Mouse (Mus musculus) layer of hippocampus, adult 8-10 months (tissue): ENCODE measurements around the gene Hjurp. TPM values are rescaled to one million over a fixed set of nuclear protein-coding genes. Genes with fewer than 3 reads are reported as not detected.

Experiments
- DNase-seq, 2 experiments: peaks; one replicate each; pipeline ENCODE4 v3.0.0; 2022; ENCODE audit warnings: low spot score in 2 of 2
- total RNA-seq, 4 experiments: library from RNA; stranded (reverse); gene quantifications; 2 replicates each; pipeline ENCODE4 v1.2.4; 2022

Hjurp gene
- total RNA-seq, 4 experiments from 2014 or later, result 34.5 to 51.6 (median 42.5) TPM

- DNase-seq, result peak; percentile 29 to 63
These were observed 15.2 kb downstream of the Hjurp start for GRCm38 (mm10) chr1:88262255-88262654.

- no peak for DNase-seq
These were observed 15.7 kb downstream of the Hjurp start for GRCm38 (mm10) chr1:88261706-88262105.

- no peak for DNase-seq
These were observed 16.6 kb downstream of the Hjurp start for GRCm38 (mm10) chr1:88260604-88261377.

- peak in 1 of 2 experiments; percentile 48 for DNase-seq
These were observed 17.3 kb downstream of the Hjurp start for GRCm38 (mm10) chr1:88260114-88260513.

- no peak for DNase-seq
These were observed 17.8 kb downstream of the Hjurp start for GRCm38 (mm10) chr1:88259643-88260024.

- peak in 1 of 2 experiments; percentile 19 for DNase-seq
These were observed 18.4 kb downstream of the Hjurp start for GRCm38 (mm10) chr1:88258881-88259642.

GRCm38 (mm10) chr1:88258361-88258760, 19.1 kb downstream of the Hjurp start:
- no peak for DNase-seq

GRCm38 (mm10) chr1:88257681-88258080, 19.8 kb downstream of the Hjurp start:
- no peak for DNase-seq

- no peak for DNase-seq
These were observed 20.4 kb downstream of the Hjurp start for GRCm38 (mm10) chr1:88256886-88257663.

- DNase-seq, result peak in 1 of 2 experiments; percentile 22
These were observed 21.3 kb downstream of the Hjurp start for GRCm38 (mm10) chr1:88255989-88256754.

- DNase-seq, result no peak
These were observed 22.0 kb downstream of the Hjurp start for GRCm38 (mm10) chr1:88255466-88255857.

GRCm38 (mm10) chr1:88254793-88255465, 22.5 kb downstream of the Hjurp start:
- DNase-seq, result peak in 1 of 2 experiments; percentile 26

GRCm38 (mm10) chr1:88253540-88253939, 23.9 kb downstream of the Hjurp start:
- DNase-seq, result no peak

GRCm38 (mm10) chr1:88253106-88253505, 24.3 kb downstream of the Hjurp start:
- DNase-seq, result no peak

GRCm38 (mm10) chr1:88250023-88250422, 27.4 kb downstream of the Hjurp start:
- DNase-seq, result no peak

GRCm38 (mm10) chr1:88249596-88249995, 27.8 kb downstream of the Hjurp start:
- DNase-seq, result no peak

- DNase-seq, result no peak
These were observed 28.8 kb downstream of the Hjurp start for GRCm38 (mm10) chr1:88248658-88249057.

GRCm38 (mm10) chr1:88247660-88248059, 29.8 kb downstream of the Hjurp start:
- DNase-seq, result no peak

GRCm38 (mm10) chr1:88246386-88246785, 31.0 kb downstream of the Hjurp start:
- no peak for DNase-seq

GRCm38 (mm10) chr1:88245881-88246280, 31.6 kb downstream of the Hjurp start:
- DNase-seq, result no peak
